Mouse (Mus musculus): ENCODE results near the gene Ubox5. TPM values are rescaled to one million over a fixed set of nuclear protein-coding genes. Genes with fewer than 3 reads are reported as not detected.
"Not testable (repeated sequence)": the region's sequence is repeated elsewhere in the genome, so short reads cannot be mapped to it uniquely, and the experiment has no call there.

Ubox5 gene
- polyA plus RNA-seq, 1 experiment from 2014 or later = 14.4 TPM

DNA sequence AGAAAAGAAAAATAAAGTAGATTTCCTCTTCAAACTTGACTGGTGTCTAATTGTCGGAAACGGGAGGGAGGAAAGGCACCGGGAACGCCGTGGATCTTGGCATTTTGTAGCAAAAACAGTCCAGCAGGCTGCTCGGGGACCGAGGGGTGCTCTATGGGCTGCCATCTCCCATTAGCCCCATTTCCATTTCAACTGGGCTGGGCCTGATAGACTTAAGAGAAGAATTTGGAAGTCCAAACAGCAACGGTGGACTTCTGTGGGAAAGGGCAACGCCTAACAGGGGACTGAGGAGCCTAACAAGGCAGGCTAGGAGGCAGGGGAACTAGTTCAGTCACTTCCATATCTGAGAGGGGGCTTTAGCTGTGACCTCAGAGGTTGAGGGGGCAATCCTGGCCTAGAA lies 52.8 kb downstream of the Ubox5 start:
- no peak overlapping the region for H3K9ac ChIP-seq (ENCODE audit: low read depth, low read length)
- peaks cover 3% of the 10 kb centered on the region; the same call in 1 of the 2 replicates for H3K4me1 ChIP-seq (replicated peaks; ENCODE audit: control insufficient read depth, insufficient read depth, low read length)
- no peak for DNase-seq (ENCODE audit: low spot score)
- peaks cover 69% of the 10 kb centered on the region for H3K27me3 ChIP-seq (replicated peaks; ENCODE audit: control insufficient read depth, insufficient read depth, low read length)
- no peak for ATAC-seq (replicated peaks; ENCODE audit: low FRiP score)
- H3K4me3 ChIP-seq (ENCODE audit: low read depth, low read length) = peak overlapping the region; percentile 18
- peak overlapping the region; percentile 44 for H3K4me2 ChIP-seq
- H3K36me3 ChIP-seq (ENCODE audit: control insufficient read depth, insufficient read depth, low read length) = no peaks in the 10 kb centered on the region
- H3K9me3 ChIP-seq (ENCODE audit: control insufficient read depth, low read length) = no peaks in the 10 kb centered on the region
- WGBS = 5% methylated on average over 9 of the region's 9 CpGs
- no peak overlapping the region for H3K27ac ChIP-seq (ENCODE audit: low read depth, low read length)

DNA sequence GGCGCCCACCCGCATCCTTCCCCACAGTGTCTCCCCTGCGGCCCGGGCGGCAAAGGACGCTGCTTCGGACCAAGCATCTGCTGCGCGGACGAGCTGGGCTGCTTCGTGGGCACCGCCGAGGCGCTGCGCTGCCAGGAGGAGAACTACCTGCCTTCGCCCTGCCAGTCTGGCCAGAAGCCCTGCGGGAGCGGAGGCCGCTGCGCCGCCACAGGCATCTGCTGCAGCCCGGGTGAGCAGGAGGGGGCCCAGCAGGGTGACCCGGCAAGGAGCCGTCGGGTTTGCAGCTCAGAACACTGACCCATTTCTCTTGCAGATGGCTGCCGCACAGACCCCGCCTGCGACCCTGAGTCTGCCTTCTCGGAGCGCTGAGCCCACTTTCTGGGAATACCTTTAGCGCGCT lies 53.3 kb downstream of the Ubox5 start:
- WGBS = 7% methylated on average over 32 of the region's 32 CpGs
- H3K4me1 ChIP-seq (replicated peaks; ENCODE audit: control insufficient read depth, insufficient read depth, low read length); H3K27ac ChIP-seq (ENCODE audit: low read depth, low read length); ATAC-seq (replicated peaks; ENCODE audit: low FRiP score); H3K36me3 ChIP-seq (ENCODE audit: control insufficient read depth, insufficient read depth, low read length); DNase-seq (ENCODE audit: low spot score); H3K9me3 ChIP-seq (ENCODE audit: control insufficient read depth, low read length); H3K9ac ChIP-seq (ENCODE audit: low read depth, low read length): not testable (repeated sequence)
- H3K4me3 ChIP-seq (ENCODE audit: low read depth, low read length) = peak overlapping the region; percentile 18
- peak overlapping the region; percentile 44 for H3K4me2 ChIP-seq
- H3K27me3 ChIP-seq (replicated peaks; ENCODE audit: control insufficient read depth, insufficient read depth, low read length) = peaks cover 64% of the 10 kb centered on the region

DNA sequence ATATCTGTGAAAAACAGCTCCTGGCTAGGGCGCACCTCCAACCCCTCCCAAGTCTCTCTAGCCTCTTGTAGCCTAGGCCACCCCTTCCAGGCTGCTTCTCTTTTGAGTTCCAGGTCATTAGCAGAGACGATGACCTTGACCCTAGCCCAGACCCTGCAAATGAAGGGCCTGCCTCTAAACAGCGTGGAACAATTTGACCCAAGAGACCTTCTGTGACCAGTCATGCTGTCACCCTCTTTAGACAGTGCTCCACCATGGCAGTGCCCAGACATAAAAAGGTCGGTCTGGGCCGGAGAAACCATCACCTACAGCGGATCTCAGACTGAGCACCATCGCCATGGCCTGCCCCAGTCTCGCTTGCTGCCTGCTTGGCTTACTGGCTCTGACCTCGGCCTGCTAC lies 54.0 kb downstream of the Ubox5 start, which contains the start of gene Oxt:
Gene Oxt (plus strand): TSS at position 301 of the 400 bp plus-strand sequence.
- Histone ChIP-seq H3K36me3 (ENCODE audit: control insufficient read depth, insufficient read depth, low read length) (no peaks in the 10 kb centered on the region), H3K27me3 (replicated peaks; ENCODE audit: control insufficient read depth, insufficient read depth, low read length) (peaks cover 57% of the 10 kb centered on the region), H3K9me3 (ENCODE audit: control insufficient read depth, low read length) (no peaks in the 10 kb centered on the region), H3K4me1 (replicated peaks; ENCODE audit: control insufficient read depth, insufficient read depth, low read length) (peaks cover 3% of the 10 kb centered on the region; the same call in 1 of the 2 replicates), H3K9ac (ENCODE audit: low read depth, low read length) (no peak within 1 kb of the TSS), H3K4me3 (ENCODE audit: low read depth, low read length) (peak within 1 kb of the TSS; percentile 18), H3K27ac (ENCODE audit: low read depth, low read length) (no peak within 1 kb of the TSS), H3K4me2 (peak within 1 kb of the TSS; percentile 44)
- DNase-seq (ENCODE audit: low spot score) = no peak
- ATAC-seq (replicated peaks; ENCODE audit: low FRiP score) = no peak
- 51% methylated on average over 9 of the region's 9 CpGs for WGBS

DNA sequence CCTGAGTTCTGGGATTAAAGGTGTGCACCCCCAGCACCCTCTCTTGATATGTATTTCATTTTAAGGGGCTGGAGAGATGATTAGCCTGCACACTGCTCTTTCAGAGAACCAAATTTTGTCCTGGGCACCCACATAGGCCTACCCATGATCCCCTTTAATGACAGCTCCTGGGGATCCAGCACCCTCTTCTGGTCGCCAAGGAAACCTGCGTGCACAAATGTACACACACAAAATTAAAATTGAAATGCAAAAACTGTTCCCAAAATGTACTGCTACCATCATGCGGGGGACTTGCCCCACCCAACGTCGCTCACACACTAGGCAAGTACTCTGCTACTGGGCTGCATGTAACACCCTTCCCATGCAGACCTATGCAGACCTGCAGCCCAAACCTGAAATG lies 54.9 kb downstream of the Ubox5 start:
- ATAC-seq (replicated peaks; ENCODE audit: low FRiP score) = no peak
- 73% methylated on average over 5 of the region's 5 CpGs for WGBS
- H3K9ac ChIP-seq (ENCODE audit: low read depth, low read length) = no peak overlapping the region

DNA sequence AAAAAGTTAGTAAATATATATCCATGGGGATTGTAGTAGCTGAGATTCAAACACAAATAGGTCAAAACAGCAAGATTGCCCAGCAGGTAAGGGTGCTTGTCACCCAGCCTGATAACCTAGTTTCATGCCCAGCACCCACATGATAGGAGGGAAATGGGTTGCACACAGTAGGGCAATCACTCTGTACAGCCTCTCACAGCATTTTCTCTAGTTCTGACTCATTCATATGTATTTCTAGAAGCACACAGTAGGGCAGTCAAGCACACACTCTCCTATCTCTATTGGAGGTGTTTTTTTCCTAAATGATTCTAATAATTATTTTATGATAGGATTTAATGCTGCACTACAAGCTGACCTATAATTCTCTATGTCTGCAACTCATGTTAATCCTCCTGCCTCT lies 59.9 kb downstream of the Ubox5 start:
- no peak overlapping the region for H3K4me3 ChIP-seq (ENCODE audit: low read depth, low read length)
- no peaks in the 10 kb centered on the region for H3K27me3 ChIP-seq (replicated peaks; ENCODE audit: control insufficient read depth, insufficient read depth, low read length)
- ATAC-seq (replicated peaks; ENCODE audit: low FRiP score) (no peak), DNase-seq (ENCODE audit: low spot score) (no peak)
- H3K36me3 ChIP-seq (ENCODE audit: control insufficient read depth, insufficient read depth, low read length) = peaks cover 9% of the 10 kb centered on the region
- H3K4me2 ChIP-seq = no peak overlapping the region
- no peaks in the 10 kb centered on the region for H3K9me3 ChIP-seq (ENCODE audit: control insufficient read depth, low read length)
- H3K4me1 ChIP-seq (replicated peaks; ENCODE audit: control insufficient read depth, insufficient read depth, low read length) = peaks cover under 1% of the 10 kb centered on the region
- no peak overlapping the region for H3K9ac ChIP-seq (ENCODE audit: low read depth, low read length)
- H3K27ac ChIP-seq (ENCODE audit: low read depth, low read length) = no peak overlapping the region

More for the DNA sequence above, 54.9 kb downstream of the Ubox5 start:
- DNase-seq (ENCODE audit: low spot score) = no peak
- Histone ChIP-seq H3K27ac (ENCODE audit: low read depth, low read length) (no peak overlapping the region), H3K9me3 (ENCODE audit: control insufficient read depth, low read length) (no peaks in the 10 kb centered on the region), H3K4me2 (no peak overlapping the region), H3K27me3 (replicated peaks; ENCODE audit: control insufficient read depth, insufficient read depth, low read length) (peaks cover 48% of the 10 kb centered on the region), H3K4me1 (replicated peaks; ENCODE audit: control insufficient read depth, insufficient read depth, low read length) (peaks cover 3% of the 10 kb centered on the region; the same call in 1 of the 2 replicates), H3K36me3 (ENCODE audit: control insufficient read depth, insufficient read depth, low read length) (no peaks in the 10 kb centered on the region), H3K4me3 (ENCODE audit: low read depth, low read length) (no peak overlapping the region)

DNA sequence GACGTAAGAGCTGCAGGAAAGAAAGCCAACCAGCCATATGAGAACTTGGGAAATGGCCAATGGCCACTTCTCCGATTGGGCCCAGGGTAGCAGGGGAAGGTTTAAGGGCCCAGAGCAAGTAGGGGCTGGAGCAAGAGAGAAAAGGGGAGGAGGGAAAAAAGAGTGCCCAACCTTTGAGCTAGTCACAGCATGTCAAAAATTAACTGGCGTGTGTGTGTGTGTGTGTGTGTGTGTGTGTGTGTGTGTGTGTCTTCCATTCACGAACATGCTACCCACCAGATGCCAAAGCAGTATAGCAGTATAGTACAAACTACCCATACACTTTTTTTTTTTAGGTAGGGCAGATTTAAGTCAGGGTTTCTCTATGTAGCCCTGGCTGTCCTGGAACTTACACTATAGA lies 60.9 kb downstream of the Ubox5 start:
- Histone ChIP-seq H3K4me2 (no peak overlapping the region), H3K4me1 (replicated peaks; ENCODE audit: control insufficient read depth, insufficient read depth, low read length) (peaks cover 6% of the 10 kb centered on the region), H3K9me3 (ENCODE audit: control insufficient read depth, low read length) (no peaks in the 10 kb centered on the region), H3K27me3 (replicated peaks; ENCODE audit: control insufficient read depth, insufficient read depth, low read length) (no peaks in the 10 kb centered on the region), H3K4me3 (ENCODE audit: low read depth, low read length) (no peak overlapping the region), H3K27ac (ENCODE audit: low read depth, low read length) (no peak overlapping the region), H3K36me3 (ENCODE audit: control insufficient read depth, insufficient read depth, low read length) (peaks cover 9% of the 10 kb centered on the region), H3K9ac (ENCODE audit: low read depth, low read length) (no peak overlapping the region)
- no peak for DNase-seq (ENCODE audit: low spot score)
- ATAC-seq (replicated peaks; ENCODE audit: low FRiP score) = no peak
- 76% methylated on average over 4 of the region's 4 CpGs for WGBS

DNA sequence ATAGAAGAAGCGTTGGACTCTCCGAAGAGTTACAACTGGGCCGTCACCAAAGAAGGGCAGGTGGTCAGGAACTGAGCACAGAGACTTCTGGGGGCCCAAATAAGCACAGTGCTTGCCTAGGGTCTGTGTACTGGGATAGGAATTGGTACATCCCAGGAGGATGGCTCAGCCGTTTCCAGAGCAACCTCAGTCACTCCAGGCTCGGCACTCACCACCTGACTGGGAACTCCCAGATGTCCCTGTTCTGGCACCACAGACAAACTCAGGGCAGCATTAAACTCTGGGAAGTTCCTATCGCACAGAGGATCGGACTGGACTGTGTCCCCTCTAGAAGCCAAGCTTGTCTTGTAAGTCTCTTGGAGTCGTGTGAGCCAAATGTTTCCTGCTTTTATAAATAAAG lies 64.9 kb downstream of the Ubox5 start:
- Histone ChIP-seq H3K4me2 (peak overlapping the region; percentile 90), H3K4me1 (replicated peaks; ENCODE audit: control insufficient read depth, insufficient read depth, low read length) (peaks cover 12% of the 10 kb centered on the region), H3K9me3 (ENCODE audit: control insufficient read depth, low read length) (no peaks in the 10 kb centered on the region), H3K27ac (ENCODE audit: low read depth, low read length) (no peak overlapping the region), H3K9ac (ENCODE audit: low read depth, low read length) (no peak overlapping the region; the same call in 1 of the 2 replicates), H3K36me3 (ENCODE audit: control insufficient read depth, insufficient read depth, low read length) (peaks cover 9% of the 10 kb centered on the region), H3K27me3 (replicated peaks; ENCODE audit: control insufficient read depth, insufficient read depth, low read length) (no peaks in the 10 kb centered on the region), H3K4me3 (ENCODE audit: low read depth, low read length) (peak overlapping the region; percentile 77)
- WGBS = 93% methylated on average over 8 of the region's 8 CpGs
- no peak for DNase-seq (ENCODE audit: low spot score)
- no peak for ATAC-seq (replicated peaks; ENCODE audit: low FRiP score)

DNA sequence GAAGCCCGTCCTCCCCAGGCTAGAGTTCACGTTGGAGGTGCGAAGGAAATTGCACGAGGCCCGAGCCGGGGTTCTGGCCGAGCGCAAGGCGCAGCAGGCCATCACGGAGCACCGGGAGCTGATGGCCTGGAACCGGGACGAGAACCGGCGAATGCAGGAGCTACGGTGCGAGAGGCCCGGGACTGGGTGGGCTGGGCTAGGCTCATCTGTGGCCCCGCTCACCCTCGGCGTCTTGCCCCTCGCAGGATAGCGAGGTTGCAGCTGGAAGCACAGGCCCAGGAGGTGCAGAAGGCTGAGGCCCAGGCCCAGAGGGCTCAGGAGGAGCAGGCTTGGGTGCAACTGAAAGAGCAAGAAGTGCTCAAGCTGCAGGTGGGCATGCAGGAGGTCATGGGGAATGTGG lies 65.8 kb downstream of the Ubox5 start:
- DNase-seq (ENCODE audit: low spot score) (no peak), ATAC-seq (replicated peaks; ENCODE audit: low FRiP score) (peak; percentile 11)
- peak overlapping the region; percentile 43; the same call in 1 of the 2 replicates for H3K27ac ChIP-seq (ENCODE audit: low read depth, low read length)
- no peaks in the 10 kb centered on the region for H3K9me3 ChIP-seq (ENCODE audit: control insufficient read depth, low read length)
- H3K4me3 ChIP-seq (ENCODE audit: low read depth, low read length) = peak overlapping the region; percentile 77
- peaks cover 12% of the 10 kb centered on the region for H3K4me1 ChIP-seq (replicated peaks; ENCODE audit: control insufficient read depth, insufficient read depth, low read length)
- H3K4me2 ChIP-seq = peak overlapping the region; percentile 90
- peak overlapping the region; percentile 81 for H3K9ac ChIP-seq (ENCODE audit: low read depth, low read length)
- H3K27me3 ChIP-seq (replicated peaks; ENCODE audit: control insufficient read depth, insufficient read depth, low read length) = no peaks in the 10 kb centered on the region
- H3K36me3 ChIP-seq (ENCODE audit: control insufficient read depth, insufficient read depth, low read length) = peaks cover 9% of the 10 kb centered on the region
- under 1% methylated on average over 23 of the region's 23 CpGs for WGBS

DNA sequence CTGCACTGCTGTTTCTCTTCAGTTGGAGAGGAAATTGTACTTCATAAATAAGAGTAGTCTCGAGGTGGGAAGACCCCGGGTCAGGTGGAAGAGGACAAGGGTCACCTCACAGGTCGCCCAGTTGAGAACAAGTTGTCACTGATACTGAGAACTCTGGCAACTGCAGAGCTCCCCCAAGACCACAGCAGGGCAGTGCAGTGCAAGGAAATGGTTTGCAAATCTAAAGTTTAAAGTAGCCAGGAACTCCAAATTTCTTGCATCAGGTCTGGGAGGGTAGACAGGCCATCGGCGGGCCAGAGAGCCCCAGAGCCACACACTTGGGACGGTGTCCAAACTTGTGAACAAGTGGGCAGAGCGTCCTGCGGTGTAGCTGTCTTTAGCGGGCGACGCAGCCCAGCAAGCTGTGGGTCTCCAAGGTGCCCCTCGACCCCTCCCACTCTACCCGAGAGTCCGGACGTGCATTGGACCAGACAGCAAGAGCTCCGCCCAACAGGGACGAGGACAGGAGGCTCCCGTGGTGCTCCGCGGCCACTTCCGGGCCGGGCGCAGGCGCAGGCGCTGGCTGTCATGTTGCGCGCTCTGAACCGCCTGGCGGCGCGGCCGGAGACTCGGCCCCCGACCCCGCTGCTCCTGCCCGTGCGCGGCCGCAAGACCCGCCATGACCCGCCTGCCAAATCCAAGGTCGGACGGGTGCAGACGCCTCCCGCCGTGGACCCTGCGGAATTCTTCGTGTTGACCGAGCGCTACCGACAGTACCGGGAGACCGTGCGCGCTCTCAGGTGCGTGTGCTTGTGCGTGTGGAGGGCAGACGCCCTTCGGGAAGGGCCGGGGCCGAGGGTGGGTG lies 66.4 kb downstream of the Ubox5 start, which contains the start of gene Mrps26:
Gene Mrps26 (plus strand): TSS at position 531 of the 844 bp plus-strand sequence.
- H3K4me1 ChIP-seq (replicated peaks; ENCODE audit: control insufficient read depth, insufficient read depth, low read length) = peaks cover 12% of the 10 kb centered on the region
- H3K27me3 ChIP-seq (replicated peaks; ENCODE audit: control insufficient read depth, insufficient read depth, low read length) = no peaks in the 10 kb centered on the region
- 1% methylated on average over 61 of the region's 61 CpGs for WGBS
- peak within 1 kb of the TSS; percentile 46; the same call in 1 of the 2 replicates for H3K27ac ChIP-seq (ENCODE audit: low read depth, low read length)
- peak within 1 kb of the TSS; percentile 77 for H3K4me3 ChIP-seq (ENCODE audit: low read depth, low read length)
- H3K9ac ChIP-seq (ENCODE audit: low read depth, low read length) = peak within 1 kb of the TSS; percentile 81
- DNase-seq (ENCODE audit: low spot score) (peak; percentile 90), ATAC-seq (replicated peaks; ENCODE audit: low FRiP score) (peak; percentile 99)
- peak within 1 kb of the TSS; percentile 90 for H3K4me2 ChIP-seq
- no peaks in the 10 kb centered on the region for H3K9me3 ChIP-seq (ENCODE audit: control insufficient read depth, low read length)
- peaks cover 9% of the 10 kb centered on the region for H3K36me3 ChIP-seq (ENCODE audit: control insufficient read depth, insufficient read depth, low read length)
